Mouse (Mus musculus) cerebral cortex, adult 2 months (tissue): ENCODE data around the gene Zdhhc21.

ENCODE experiments used
- WGBS: fragments of 180-500 bp; shearing (Covaris S2); methylation state at CpG from one replicate; pipeline ENCODE4 v1.1.7; 2018; 5-methylcytosine and 5-hydroxymethylcytosine counted together

The Zdhhc21 gene

DNA sequence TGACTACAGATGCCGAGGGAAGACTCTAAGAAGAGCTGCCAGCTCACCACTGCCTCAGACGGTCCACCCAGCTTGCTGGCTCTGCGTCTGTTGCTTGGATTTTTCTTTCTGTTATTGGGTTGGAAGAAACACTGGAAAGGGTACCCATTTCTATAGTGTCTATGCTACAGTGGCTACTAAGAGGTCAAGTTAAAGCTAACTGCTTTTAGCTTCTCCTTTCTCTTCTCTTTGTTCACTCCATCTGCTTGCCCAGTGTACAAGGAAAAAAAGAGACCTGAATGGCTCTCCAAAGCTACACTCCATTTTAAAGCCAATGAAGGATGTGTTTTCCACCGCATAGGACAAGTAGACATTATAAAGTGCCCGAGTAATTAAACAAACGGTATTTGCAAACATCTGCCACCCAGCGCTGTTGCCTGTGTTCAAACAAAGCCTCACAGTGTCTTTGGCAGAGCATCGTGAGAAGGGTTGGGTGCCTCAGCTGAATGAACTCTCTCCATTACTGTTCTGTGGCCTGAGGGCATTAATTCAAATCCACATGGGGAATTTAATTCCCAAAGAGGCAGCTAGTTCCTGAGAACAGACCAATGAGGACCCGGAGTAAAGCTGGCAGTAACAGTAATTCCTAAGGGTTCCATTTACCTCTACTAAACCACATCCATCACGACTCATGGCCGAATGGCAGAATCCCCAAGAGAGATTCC, 94.1 kb downstream of the Zdhhc21 start:
- 61% methylated on average over 11 of the region's 11 CpGs for WGBS

DNA sequence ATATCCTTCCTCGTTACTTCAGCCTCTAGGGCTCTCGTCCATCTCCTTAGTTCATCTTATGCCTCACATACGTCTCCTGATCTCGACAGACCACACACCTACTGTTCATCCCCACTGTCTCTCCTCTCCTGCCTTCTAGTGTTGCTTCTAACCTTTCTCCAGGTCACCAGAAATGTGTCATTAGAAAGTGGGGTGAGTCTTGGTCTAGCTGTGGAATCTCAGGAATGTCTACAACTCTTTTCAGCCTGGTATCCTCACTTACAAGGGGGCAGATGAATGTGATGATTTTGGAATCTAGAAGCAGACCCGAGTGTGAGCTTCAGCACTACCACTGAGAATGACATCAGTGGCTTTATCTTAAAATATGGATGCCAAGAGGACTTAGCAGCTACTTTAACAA, 96.2 kb downstream of the Zdhhc21 start:
- WGBS, result 76% methylated on average over 5 of the region's 5 CpGs

DNA sequence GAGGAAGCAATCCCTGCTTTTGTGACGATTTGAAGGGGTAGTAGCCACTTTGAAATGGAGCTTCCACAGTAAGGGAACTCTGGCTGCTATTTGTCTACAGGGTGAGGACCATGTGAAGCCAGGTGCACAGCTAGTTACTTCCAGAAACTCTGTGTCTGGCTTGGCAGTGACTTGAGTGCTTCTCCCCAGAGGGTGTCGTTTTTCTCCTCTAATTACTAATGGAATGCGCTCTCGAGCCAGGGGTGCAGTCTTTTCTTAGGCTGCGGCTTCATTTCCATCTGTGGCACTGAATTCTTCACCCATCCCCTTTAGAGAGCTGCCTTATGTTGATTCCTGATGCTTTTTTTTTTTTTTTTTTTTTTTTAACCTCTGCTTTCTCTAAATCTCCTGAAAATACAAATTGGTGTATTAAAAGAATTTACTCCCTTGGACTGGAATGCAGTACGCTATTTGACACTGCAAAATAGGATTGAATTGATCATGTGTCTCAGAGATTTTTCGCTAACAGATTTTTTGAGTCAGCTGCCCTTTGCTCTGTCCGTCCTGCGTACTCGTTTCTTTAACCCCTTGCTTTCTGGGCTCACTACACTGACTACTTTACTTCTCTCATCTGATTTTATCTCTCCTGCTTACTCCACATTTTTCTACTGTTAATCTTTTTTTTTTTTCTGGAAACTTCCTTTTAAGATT, 97.2 kb downstream of the Zdhhc21 start:
- WGBS, result 42% methylated on average over 10 of the region's 10 CpGs

- 51% methylated on average over 3 of the region's 3 CpGs for WGBS
Measured at GRCm38 (mm10) chr4:82756295-82756626, 103.5 kb downstream of the Zdhhc21 start.

GRCm38 (mm10) chr4:82755616-82756294, 104.0 kb downstream of the Zdhhc21 start:
- 56% methylated on average over 3 of the region's 3 CpGs for WGBS
